Mouse (Mus musculus) cerebellum, postnatal 36 days (tissue): ENCODE measurements at regions not wholly inside any gene's neighbourhood (a gene's known extent, or its start where the extent isn't known, plus 50 kb on each side); places are given as distances from the start of the nearest gene placed in this dataset.

Experiments used
- DNase-seq, 2 experiments: peaks; one replicate each; pipeline ENCODE4 v3.0.0; 2021 to 2022; ENCODE audit warnings: mixed read lengths in 2 of 2

- DNase-seq, result no peak
These were observed 52.8 kb upstream of the Eci2 start for GRCm38 (mm10) chr13:35079685-35080084.

GRCm38 (mm10) chr13:35085386-35085785 lies 58.5 kb upstream of the Eci2 start:
- no peak for DNase-seq

GRCm38 (mm10) chr13:35087246-35088040 lies 60.5 kb upstream of the Eci2 start:
- DNase-seq, result peak; percentile 67

- DNase-seq, result no peak
These were observed 64.3 kb upstream of the Eci2 start for GRCm38 (mm10) chr13:35091155-35091554.

GRCm38 (mm10) chr13:35119782-35120181 lies 92.9 kb upstream of the Eci2 start:
- DNase-seq, result no peak

- no peak for DNase-seq
These were observed 102.6 kb upstream of the Eci2 start for GRCm38 (mm10) chr13:35129475-35129874.

- DNase-seq, result no peak
These were observed 104.6 kb upstream of the Eci2 start for GRCm38 (mm10) chr13:35131272-35132185.

- DNase-seq, result no peak
These were observed 124.7 kb upstream of the Eci2 start for GRCm38 (mm10) chr13:35151629-35152028.

- DNase-seq, result no peak
These were observed 132.6 kb upstream of the Eci2 start for GRCm38 (mm10) chr13:35159456-35159855.

GRCm38 (mm10) chr13:35160767-35161166 lies 133.9 kb upstream of the Eci2 start:
- no peak for DNase-seq

- DNase-seq, result peak; percentile 16 to 35
These were observed 139.2 kb upstream of the Eci2 start for GRCm38 (mm10) chr13:35166080-35166479.

- peak; percentile 31 to 38 for DNase-seq
These were observed 140.1 kb upstream of the Eci2 start for GRCm38 (mm10) chr13:35166831-35167541.

- no peak for DNase-seq
These were observed 144.8 kb upstream of the Eci2 start for GRCm38 (mm10) chr13:35171562-35172254.

- DNase-seq, result no peak
These were observed 146.6 kb upstream of the Eci2 start for GRCm38 (mm10) chr13:35173522-35173921.

- DNase-seq, result no peak
These were observed 148.7 kb upstream of the Eci2 start for GRCm38 (mm10) chr13:35175587-35175986.

- no peak for DNase-seq
These were observed 150.4 kb upstream of the Eci2 start for GRCm38 (mm10) chr13:35177305-35177704.

GRCm38 (mm10) chr13:35189028-35189711 lies 162.3 kb upstream of the Eci2 start:
- no peak for DNase-seq

- DNase-seq, result no peak
These were observed 175.2 kb upstream of the Eci2 start for GRCm38 (mm10) chr13:35202069-35202468.

- no peak for DNase-seq
These were observed 181.4 kb upstream of the Eci2 start for GRCm38 (mm10) chr13:35208319-35208718.

- no peak for DNase-seq
These were observed 182.7 kb upstream of the Eci2 start for GRCm38 (mm10) chr13:35209551-35209950.

GRCm38 (mm10) chr13:35211834-35212233 lies 184.9 kb upstream of the Eci2 start:
- DNase-seq, result no peak

GRCm38 (mm10) chr13:35212276-35212675 lies 185.4 kb upstream of the Eci2 start:
- peak; percentile 75 for DNase-seq
